Mouse (Mus musculus): ENCODE measurements around the gene Asic4.

DNA sequence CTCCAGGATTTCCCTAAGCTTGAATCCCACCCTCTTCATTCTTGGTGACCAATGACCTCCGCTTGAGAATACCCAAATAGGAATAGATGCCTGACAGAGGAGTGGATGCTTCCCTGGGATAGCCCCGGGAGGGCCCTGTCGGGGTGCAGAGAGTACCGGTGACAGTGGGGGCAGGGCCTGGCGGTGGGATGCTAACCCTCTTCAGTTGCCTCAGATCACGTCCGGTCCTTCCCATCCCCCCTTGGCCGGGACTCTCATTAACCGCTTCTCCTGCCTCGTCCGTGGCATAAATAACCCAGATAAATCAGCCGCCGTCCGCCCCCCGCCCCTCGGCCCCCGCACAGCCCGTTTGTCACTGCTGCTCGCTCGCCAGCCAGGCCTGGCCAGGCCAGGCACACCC, 3.6 kb upstream of the Asic4 start:
- no peak for TF ChIP-seq CTCF (IDR thresholded peaks at IDR 0.05; ENCODE audit: insufficient read depth, low read depth, low read length)
- no peak for TF ChIP-seq POLR2A (IDR thresholded peaks at IDR 0.05; ENCODE audit: insufficient read depth, low read depth, low read length)
